Mouse (Mus musculus) C2C12 (cell line): ENCODE data around the gene Ap2m1.

Source experiments
- CEBPB ChIP-seq: IDR thresholded peaks from one replicate; pipeline ENCODE4 v1.6.1; 2011; ENCODE audit warnings: low read depth, mild to moderate bottlenecking, control low read depth, moderate library complexity
- CTCF ChIP-seq: IDR thresholded peaks from one replicate; pipeline ENCODE4 v1.5.1; 2011; ENCODE audit not compliant: control insufficient read depth, insufficient read depth, insufficient read length
- FOSL1 ChIP-seq: IDR thresholded peaks from one replicate; pipeline ENCODE4 v1.8.0; 2011; ENCODE audit warnings: mild to moderate bottlenecking, low read length; ENCODE audit not compliant: poor library complexity, insufficient read depth, severe bottlenecking
- MAX ChIP-seq: IDR thresholded peaks from one replicate; pipeline ENCODE4 v1.6.1; 2011; ENCODE audit warnings: mild to moderate bottlenecking, control low read depth
- MYOD1 ChIP-seq: IDR thresholded peaks from one replicate; pipeline ENCODE4 v1.6.1; 2011; ENCODE audit warnings: low read depth; ENCODE audit not compliant: control insufficient read depth, insufficient read length
- MYOG ChIP-seq: IDR thresholded peaks from one replicate; pipeline ENCODE4 v1.6.1; 2011; ENCODE audit not compliant: control insufficient read depth, insufficient read length; ENCODE audit errors: extremely low read depth
- USF1 ChIP-seq: IDR thresholded peaks from one replicate; pipeline ENCODE4 v1.6.1; 2011; ENCODE audit warnings: low read depth, mild to moderate bottlenecking, control low read depth, moderate library complexity

DNA sequence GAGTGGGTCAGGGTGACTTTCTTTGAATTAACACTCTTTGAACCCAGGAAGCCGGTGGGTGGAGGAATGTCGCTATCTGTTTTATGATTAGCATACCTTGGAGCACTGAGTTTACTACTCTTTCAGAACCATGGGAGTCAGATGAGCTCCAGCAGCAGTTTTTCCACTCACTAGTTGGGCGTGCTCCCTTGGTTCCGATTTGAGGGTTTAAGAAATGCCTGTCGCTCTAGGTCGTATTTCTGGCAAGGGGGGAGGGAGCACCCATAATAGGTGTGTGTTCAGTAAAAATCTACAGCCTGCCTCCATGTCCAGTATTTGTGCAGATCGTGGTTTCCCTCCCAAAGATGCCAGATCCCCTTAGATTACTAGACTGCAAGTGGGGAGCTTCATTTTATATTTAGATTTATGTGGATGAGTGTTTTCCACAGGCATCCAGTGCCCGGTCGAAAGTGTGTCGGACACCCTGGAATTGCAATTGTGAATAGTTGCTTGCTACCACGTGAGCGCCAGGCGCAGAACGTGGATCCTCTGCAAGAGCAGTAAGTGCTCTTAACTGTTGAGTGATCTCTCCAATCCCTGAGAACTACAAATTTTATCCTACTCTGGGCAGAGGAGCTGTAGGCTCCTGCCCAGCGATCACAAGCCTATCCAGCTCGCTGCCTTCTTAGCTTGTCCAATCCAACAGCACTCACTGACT, 37.1 kb upstream of the Ap2m1 start:
- peak; percentile 54 for TF ChIP-seq USF1
- TF ChIP-seq CTCF = no peak
- no peak for TF ChIP-seq MAX
- no peak for TF ChIP-seq MYOD1
- TF ChIP-seq CEBPB = no peak
- no peak for TF ChIP-seq MYOG
- no peak for TF ChIP-seq FOSL1
